Mouse (Mus musculus) gastrocnemius, postnatal 36 days (tissue): ENCODE data around the gene Klhdc10. TPM values are rescaled to one million over a fixed set of nuclear protein-coding genes. Genes with fewer than 3 reads are reported as not detected.
"Not testable (repeated sequence)": the region's sequence is repeated elsewhere in the genome, so short reads cannot be mapped to it uniquely, and the experiment has no call there.

Source experiments
- DNase-seq, 2 experiments: peaks; one replicate each; pipeline ENCODE4 v3.0.0; 2022
- intact Hi-C: fragments of 180-260 bp; cut with DNase I; formaldehyde crosslinking; loops from one replicate; pipeline ENCODE4 v1.15.1; 2025
- long read RNA-seq, 2 experiments: library from polyadenylated mRNA; stranded (forward); transcript quantifications; one replicate each; pipeline ENCODE4 v2.0.0; 2021
- total RNA-seq, 2 experiments: library from RNA; stranded (reverse); gene quantifications; 2 replicates each; pipeline ENCODE4 v1.2.3; 2021

Klhdc10 gene
- 10 to 100 TPM; 40.7 to 43.4 TPM for total RNA-seq
- long read RNA-seq, experiment 1, transcript Klhdc10-201 (9 exons, 3,951 nt) = major isoform, 6 of 11 reads
- long read RNA-seq, experiment 1, partial matches to known transcripts = 0 of 11 reads
- long read RNA-seq, experiment 1, other reads (novel, unspliced or antisense) = 5 of 11 reads
- long read RNA-seq, experiment 2, transcript Klhdc10-201 (9 exons, 3,951 nt) = major isoform, 6 of 12 reads
- long read RNA-seq, experiment 2, partial matches to known transcripts = 1 of 12 reads
- long read RNA-seq, experiment 2, other reads (novel, unspliced or antisense) = 5 of 12 reads

- DNase-seq = peak; percentile 99 to 100
- intact Hi-C loops = loop anchor here (2.0 to 10.0 kb wide), 2 partner anchors 67 to 633 kb away; no protein-coding TSS in a partner anchor
Measured at GRCm38 (mm10) chr6:30401308-30402015, at the start of gene Klhdc10. Klhdc10 (plus strand) TSS chr6:30401868.

- no peak for DNase-seq
- intact Hi-C loops = loop anchor here (10.0 kb wide), 1 partner anchor 258 kb away; no protein-coding TSS in a partner anchor
Measured at GRCm38 (mm10) chr6:30352762-30353161, 48.9 kb upstream of the Klhdc10 start.

GRCm38 (mm10) chr6:30353661-30354060 is 48.0 kb upstream of the Klhdc10 start:
- DNase-seq = no peak
- intact Hi-C loops = loop anchor here (10.0 kb wide), 1 partner anchor 259 kb away; no protein-coding TSS in a partner anchor

GRCm38 (mm10) chr6:30354760-30355159 is 46.9 kb upstream of the Klhdc10 start:
- no peak for DNase-seq
- intact Hi-C loops = loop anchor here (5.0 to 10.0 kb wide), 5 partner anchors 52 to 502 kb away; partner anchors contain the start of gene Ube2h

GRCm38 (mm10) chr6:30355701-30356100 is 46.0 kb upstream of the Klhdc10 start:
- peak; percentile 47 to 54 for DNase-seq
- intact Hi-C loops = loop anchor here (5.0 to 10.0 kb wide), 5 partner anchors 53 to 503 kb away; partner anchors contain the start of gene Ube2h

- no peak for DNase-seq
- intact Hi-C loops = loop anchor here (5.0 to 10.0 kb wide), 5 partner anchors 54 to 504 kb away; partner anchors contain the start of gene Ube2h
Measured at GRCm38 (mm10) chr6:30356161-30356560, 45.5 kb upstream of the Klhdc10 start.

GRCm38 (mm10) chr6:30356680-30357079 is 45.0 kb upstream of the Klhdc10 start:
- no peak for DNase-seq
- intact Hi-C loops = loop anchor here (5.0 to 10.0 kb wide), 5 partner anchors 54 to 504 kb away; partner anchors contain the start of gene Ube2h

GRCm38 (mm10) chr6:30357561-30358177 is 44.0 kb upstream of the Klhdc10 start:
- DNase-seq = peak; percentile 58 to 66
- intact Hi-C loops = loop anchor here (5.0 to 10.0 kb wide), 5 partner anchors 55 to 505 kb away; partner anchors contain the start of gene Ube2h

GRCm38 (mm10) chr6:30359762-30360509 is 41.7 kb upstream of the Klhdc10 start:
- DNase-seq = peak in 1 of 2 experiments; percentile 79
- intact Hi-C loops = loop anchor here (5.0 to 10.0 kb wide), 5 partner anchors 58 to 508 kb away; partner anchors contain the start of gene Ube2h

GRCm38 (mm10) chr6:30363808-30364207 is 37.9 kb upstream of the Klhdc10 start:
- intact Hi-C loops = no loop called here
- DNase-seq = no peak

GRCm38 (mm10) chr6:30369291-30369690 is 32.4 kb upstream of the Klhdc10 start:
- DNase-seq = no peak
- intact Hi-C loops = no loop called here

GRCm38 (mm10) chr6:30372627-30373369 is 28.9 kb upstream of the Klhdc10 start:
- DNase-seq = no peak
- intact Hi-C loops = no loop called here

- peak in 1 of 2 experiments; percentile 46 for DNase-seq
- intact Hi-C loops = no loop called here
Measured at GRCm38 (mm10) chr6:30374731-30375510, 26.7 kb upstream of the Klhdc10 start.

- peak in 1 of 2 experiments; percentile 36 for DNase-seq
- intact Hi-C loops = no loop called here
Measured at GRCm38 (mm10) chr6:30375791-30376190, 25.9 kb upstream of the Klhdc10 start.

GRCm38 (mm10) chr6:30381116-30381515 is 20.6 kb upstream of the Klhdc10 start:
- no peak for DNase-seq
- intact Hi-C loops = no loop called here

- DNase-seq, intact Hi-C loops: not testable (repeated sequence)
Measured at GRCm38 (mm10) chr6:30390271-30390670, 11.4 kb upstream of the Klhdc10 start.

- peak; percentile 58 to 66 for DNase-seq
- intact Hi-C loops = no loop called here
Measured at GRCm38 (mm10) chr6:30390714-30391697, 10.7 kb upstream of the Klhdc10 start, which contains the start of gene Zc3hc1. Zc3hc1 (minus strand) TSS chr6:30391028.
